Mouse (Mus musculus): ENCODE results near the gene Atg16l2. TPM values are rescaled to one million over a fixed set of nuclear protein-coding genes. Genes with fewer than 3 reads are reported as not detected.
A peak's percentile ranks its signal among the peaks of the same experiment; 100 is the strongest.

Atg16l2 gene
- polyA plus RNA-seq, 1 experiment, result 28.5 TPM

GRCm38 (mm10) chr7:101314396-101314795, 12.3 kb upstream of the Atg16l2 start:
- no peak for TF ChIP-seq CTCF (IDR thresholded peaks at IDR 0.05; ENCODE audit: insufficient read depth, low read length)
- no peak for TF ChIP-seq POLR2A (IDR thresholded peaks at IDR 0.05; ENCODE audit: borderline replicate concordance, extremely low read depth, low read depth, low read length)
- Histone ChIP-seq H3K4me1 (ENCODE audit: control insufficient read depth, insufficient read depth, low read length) (peaks cover 11% of the 10 kb centered on the region), H3K4me3 (replicated peaks; ENCODE audit: extremely low read depth, low read depth, low read length) (no peak overlapping the region)
- no peak for DNase-seq
- 70% methylated on average over 5 of the region's 5 CpGs for WGBS

DNA sequence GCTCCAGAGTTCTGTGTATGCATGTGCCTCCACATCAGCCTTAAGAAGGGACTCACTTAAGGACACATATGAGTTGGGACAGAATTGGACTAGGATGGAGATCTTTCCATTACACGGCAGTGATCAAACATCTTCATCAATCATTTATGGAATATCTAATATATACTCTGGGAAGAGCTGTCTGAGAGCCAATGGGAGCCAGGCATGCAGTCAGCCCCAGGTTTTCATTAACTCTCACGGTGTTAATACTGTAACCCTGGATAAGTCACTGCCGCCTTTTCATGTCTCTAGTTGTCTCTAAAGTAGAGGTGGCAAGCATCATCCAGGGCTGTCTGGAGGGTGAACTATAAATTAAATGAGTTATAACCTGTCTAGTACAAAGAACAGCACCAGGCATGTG, 11.0 kb upstream of the Atg16l2 start:
- 77% methylated on average over 3 of the region's 3 CpGs for WGBS
- Histone ChIP-seq H3K4me3 (replicated peaks; ENCODE audit: extremely low read depth, low read depth, low read length) (no peak overlapping the region), H3K4me1 (ENCODE audit: control insufficient read depth, insufficient read depth, low read length) (peaks cover 11% of the 10 kb centered on the region)
- TF ChIP-seq POLR2A (IDR thresholded peaks at IDR 0.05; ENCODE audit: borderline replicate concordance, extremely low read depth, low read depth, low read length) (no peak), CTCF (IDR thresholded peaks at IDR 0.05; ENCODE audit: insufficient read depth, low read length) (no peak)
- no peak for DNase-seq

GRCm38 (mm10) chr7:101311061-101311460, 9.0 kb upstream of the Atg16l2 start:
- TF ChIP-seq CTCF (IDR thresholded peaks at IDR 0.05; ENCODE audit: insufficient read depth, low read length) (no peak), POLR2A (IDR thresholded peaks at IDR 0.05; ENCODE audit: borderline replicate concordance, extremely low read depth, low read depth, low read length) (no peak)
- 31% methylated on average over 2 of the region's 2 CpGs for WGBS
- Histone ChIP-seq H3K4me1 (ENCODE audit: control insufficient read depth, insufficient read depth, low read length) (peaks cover 3% of the 10 kb centered on the region), H3K4me3 (replicated peaks; ENCODE audit: extremely low read depth, low read depth, low read length) (peak overlapping the region; percentile 15)
- DNase-seq, result no peak

- TF ChIP-seq POLR2A (IDR thresholded peaks at IDR 0.05; ENCODE audit: borderline replicate concordance, extremely low read depth, low read depth, low read length), result peak; percentile 77; the same call in 1 of the 2 replicates
- peak; percentile 52 for TF ChIP-seq CTCF (IDR thresholded peaks at IDR 0.05; ENCODE audit: insufficient read depth, low read length)
- DNase-seq, result peak; percentile 93
- Histone ChIP-seq H3K4me3 (replicated peaks; ENCODE audit: extremely low read depth, low read depth, low read length) (peak overlapping the region; percentile 93), H3K4me1 (ENCODE audit: control insufficient read depth, insufficient read depth, low read length) (peaks cover 3% of the 10 kb centered on the region)
- WGBS, result 1% methylated on average over 43 of the region's 43 CpGs
These were observed 8.4 kb upstream of the Atg16l2 start for GRCm38 (mm10) chr7:101310327-101311028.

GRCm38 (mm10) chr7:101309985-101310326, 7.9 kb upstream of the Atg16l2 start:
- WGBS, result 25% methylated on average over 5 of the region's 5 CpGs
- Histone ChIP-seq H3K4me1 (ENCODE audit: control insufficient read depth, insufficient read depth, low read length) (peaks cover 3% of the 10 kb centered on the region), H3K4me3 (replicated peaks; ENCODE audit: extremely low read depth, low read depth, low read length) (peak overlapping the region; percentile 93)
- no peak for DNase-seq
- TF ChIP-seq POLR2A (IDR thresholded peaks at IDR 0.05; ENCODE audit: borderline replicate concordance, extremely low read depth, low read depth, low read length), result no peak
- TF ChIP-seq CTCF (IDR thresholded peaks at IDR 0.05; ENCODE audit: insufficient read depth, low read length), result no peak

- H3K4me1 ChIP-seq (ENCODE audit: control insufficient read depth, insufficient read depth, low read length), result peaks cover 6% of the 10 kb centered on the region
- H3K4me3 ChIP-seq (replicated peaks; ENCODE audit: extremely low read depth, low read depth, low read length), result no peak overlapping the region
- DNase-seq, result no peak
- TF ChIP-seq POLR2A (IDR thresholded peaks at IDR 0.05; ENCODE audit: borderline replicate concordance, extremely low read depth, low read depth, low read length) (no peak), CTCF (IDR thresholded peaks at IDR 0.05; ENCODE audit: insufficient read depth, low read length) (no peak)
- 28% methylated on average over 2 of the region's 2 CpGs for WGBS
These were observed 4.8 kb upstream of the Atg16l2 start for GRCm38 (mm10) chr7:101306841-101307240.

GRCm38 (mm10) chr7:101302691-101303090, 640 bp upstream of the Atg16l2 start:
- H3K4me1 ChIP-seq (ENCODE audit: control insufficient read depth, insufficient read depth, low read length), result peaks cover 8% of the 10 kb centered on the region; the same call in 1 of the 2 replicates
- 42% methylated on average over 7 of the region's 7 CpGs for WGBS
- DNase-seq, result no peak
- no peak for TF ChIP-seq CTCF (IDR thresholded peaks at IDR 0.05; ENCODE audit: insufficient read depth, low read length)
- TF ChIP-seq POLR2A (IDR thresholded peaks at IDR 0.05; ENCODE audit: borderline replicate concordance, extremely low read depth, low read depth, low read length), result no peak
- no peak overlapping the region for H3K4me3 ChIP-seq (replicated peaks; ENCODE audit: extremely low read depth, low read depth, low read length)

GRCm38 (mm10) chr7:101301361-101301880, 630 bp downstream of the Atg16l2 start:
- H3K4me3 ChIP-seq (replicated peaks; ENCODE audit: extremely low read depth, low read depth, low read length), result peak overlapping the region; percentile 74
- no peak for DNase-seq
- H3K4me1 ChIP-seq (ENCODE audit: control insufficient read depth, insufficient read depth, low read length), result peaks cover 8% of the 10 kb centered on the region; the same call in 1 of the 2 replicates
- TF ChIP-seq CTCF (IDR thresholded peaks at IDR 0.05; ENCODE audit: insufficient read depth, low read length), result no peak
- TF ChIP-seq POLR2A (IDR thresholded peaks at IDR 0.05; ENCODE audit: borderline replicate concordance, extremely low read depth, low read depth, low read length), result no peak
- 1% methylated on average over 30 of the region's 30 CpGs for WGBS

GRCm38 (mm10) chr7:101298375-101298774, 3.7 kb downstream of the Atg16l2 start:
- Histone ChIP-seq H3K4me1 (ENCODE audit: control insufficient read depth, insufficient read depth, low read length) (peaks cover 8% of the 10 kb centered on the region; the same call in 1 of the 2 replicates), H3K4me3 (replicated peaks; ENCODE audit: extremely low read depth, low read depth, low read length) (no peak overlapping the region)
- TF ChIP-seq POLR2A (IDR thresholded peaks at IDR 0.05; ENCODE audit: borderline replicate concordance, extremely low read depth, low read depth, low read length), result no peak
- no peak for TF ChIP-seq CTCF (IDR thresholded peaks at IDR 0.05; ENCODE audit: insufficient read depth, low read length)
- no peak for DNase-seq
- 78% methylated on average over 3 of the region's 3 CpGs for WGBS

GRCm38 (mm10) chr7:101297023-101297405, 5.0 kb downstream of the Atg16l2 start:
- no peak for DNase-seq
- WGBS, result 55% methylated on average over 8 of the region's 8 CpGs
- H3K4me1 ChIP-seq (ENCODE audit: control insufficient read depth, insufficient read depth, low read length), result peaks cover 5% of the 10 kb centered on the region; the same call in 1 of the 2 replicates
- H3K4me3 ChIP-seq (replicated peaks; ENCODE audit: extremely low read depth, low read depth, low read length), result no peak overlapping the region
- TF ChIP-seq POLR2A (IDR thresholded peaks at IDR 0.05; ENCODE audit: borderline replicate concordance, extremely low read depth, low read depth, low read length) (no peak), CTCF (IDR thresholded peaks at IDR 0.05; ENCODE audit: insufficient read depth, low read length) (no peak)

All from lung, adult 2 months (tissue).